Mouse (Mus musculus) adrenal gland, adult 2 months (tissue): ENCODE measurements at regions not wholly inside any gene's neighbourhood (a gene's known extent, or its start where the extent isn't known, plus 50 kb on each side); places are given as distances from the start of the nearest gene placed in this dataset.

ENCODE experiments used
- DNase-seq: peaks from one replicate; pipeline ENCODE4 v3.0.0; 2021

- DNase-seq = no peak
Observed at GRCm38 (mm10) chr17:16101548-16101947, 270.7 kb upstream of the Rgmb start.

DNA sequence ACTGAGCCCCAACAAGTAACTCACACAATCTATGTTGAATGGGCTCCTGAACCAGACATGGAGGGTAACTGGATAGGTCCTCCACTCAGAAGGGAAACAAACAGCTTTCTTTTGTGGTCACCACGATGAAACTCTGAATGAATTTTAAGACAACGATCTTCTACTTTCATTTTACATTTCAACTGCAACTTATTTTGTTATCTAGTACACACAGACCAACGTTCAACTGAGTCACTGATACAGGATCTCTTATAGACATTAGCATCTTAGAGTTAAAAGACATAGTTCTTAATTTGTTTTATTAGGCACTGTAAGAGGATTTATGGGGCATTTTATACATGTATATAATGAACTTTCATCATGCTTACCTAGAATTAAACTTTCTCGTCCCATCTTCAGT lies 262.1 kb upstream of the Rgmb start:
- no peak for DNase-seq

DNA sequence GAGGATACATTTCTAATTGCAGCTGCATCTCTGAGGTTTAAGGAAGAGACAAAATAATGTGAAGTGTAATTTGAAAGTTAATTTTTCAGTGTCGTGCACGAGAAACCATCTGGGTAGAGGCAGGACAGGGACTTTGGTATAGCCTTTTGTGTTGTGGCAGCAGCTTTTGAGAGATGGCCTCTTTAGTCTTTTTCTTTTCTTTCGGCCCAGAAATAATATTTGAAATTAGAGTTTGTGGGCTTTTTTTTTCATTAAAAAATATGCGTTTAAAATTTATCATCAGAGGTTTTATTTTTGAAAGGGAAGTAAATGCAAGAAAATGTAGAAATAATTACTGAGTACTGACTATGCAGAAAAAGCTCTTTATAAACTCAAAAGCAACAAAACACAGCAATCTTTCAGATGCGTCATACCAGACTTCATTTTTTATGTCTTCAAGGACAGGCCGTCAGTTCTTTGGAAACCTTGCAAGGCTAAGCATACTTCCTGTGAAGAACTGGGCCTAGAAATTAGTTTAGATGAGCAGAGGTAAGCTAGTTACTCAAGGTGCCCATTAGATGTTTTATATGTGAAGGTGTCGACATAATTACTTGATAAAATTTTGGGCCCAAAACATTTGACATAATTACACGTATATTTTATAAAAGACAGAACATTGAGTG lies 258.9 kb upstream of the Rgmb start:
- peak; percentile 56 for DNase-seq

DNA sequence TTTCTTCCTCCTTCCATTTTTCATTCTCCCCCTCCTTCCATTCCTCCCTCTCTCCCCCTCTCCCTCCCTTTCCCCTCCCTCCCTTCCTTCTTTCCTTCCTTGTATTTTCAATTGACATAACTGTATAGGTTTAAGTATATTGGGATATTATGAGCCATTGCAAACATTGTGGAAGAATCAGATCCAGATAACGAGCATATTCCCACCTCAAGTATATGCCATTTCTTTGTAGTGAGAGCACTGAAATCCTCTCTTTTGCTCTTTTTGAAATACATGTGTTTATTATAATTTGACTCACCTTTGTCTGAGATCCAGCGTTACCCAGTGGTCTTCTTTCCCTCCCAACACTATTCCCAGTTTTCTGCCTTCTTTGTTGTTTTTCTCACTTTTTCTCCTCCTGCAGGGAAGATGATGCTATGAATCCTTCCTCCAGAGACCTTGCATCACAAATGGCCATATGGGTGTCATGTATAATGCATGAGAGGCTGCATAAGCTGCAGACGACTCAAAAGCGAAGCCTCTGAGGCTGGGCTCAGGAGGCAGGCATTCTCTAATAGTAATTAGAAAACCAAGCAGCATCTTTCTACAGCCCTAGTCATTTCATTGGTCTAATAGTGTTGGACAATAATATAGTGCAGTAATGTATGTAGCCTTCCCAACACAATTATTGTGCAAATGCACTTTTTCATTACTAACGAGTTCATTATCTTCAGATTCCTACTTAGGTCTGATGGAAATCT lies 258.2 kb upstream of the Rgmb start:
- no peak for DNase-seq

DNA sequence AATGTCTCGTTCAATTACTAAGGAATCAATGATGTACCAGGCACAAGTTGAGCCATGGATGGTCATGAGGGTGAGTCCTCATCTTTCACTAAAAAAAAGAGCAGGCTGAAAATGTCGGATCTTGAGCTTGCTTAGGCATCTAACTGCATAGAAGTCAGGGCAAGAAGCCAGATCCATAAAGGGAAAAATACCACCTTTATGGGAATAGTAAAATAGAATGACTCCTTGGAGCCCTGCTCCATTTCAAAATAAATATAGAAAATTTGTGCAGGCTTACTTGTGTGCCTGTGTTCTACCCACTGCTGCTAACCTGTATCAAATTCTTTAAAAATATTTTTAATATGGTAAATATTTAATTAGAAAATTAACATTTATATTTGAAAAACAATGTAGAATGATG lies 256.2 kb upstream of the Rgmb start:
- no peak for DNase-seq

GRCm38 (mm10) chr17:16082842-16083241 lies 252.0 kb upstream of the Rgmb start:
- no peak for DNase-seq

DNA sequence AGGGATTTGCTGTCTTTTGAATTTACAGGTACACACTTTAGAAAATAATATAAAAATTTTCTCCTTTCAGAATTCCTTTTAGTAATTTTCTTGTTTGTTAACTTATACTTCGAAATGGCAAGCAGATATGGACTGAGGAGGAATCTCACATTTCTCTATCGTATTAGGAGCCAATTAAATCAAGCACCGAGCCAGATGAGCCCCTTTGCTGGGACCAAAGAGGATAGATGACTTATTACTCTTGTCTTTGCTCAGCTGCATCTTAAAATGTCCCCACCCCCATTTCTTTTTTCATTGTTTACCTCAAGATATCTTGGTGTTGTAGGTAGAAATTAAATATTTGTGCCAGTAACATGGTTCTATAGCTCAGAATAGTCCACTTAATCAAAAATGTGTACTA lies 247.7 kb upstream of the Rgmb start:
- DNase-seq = no peak

- DNase-seq = no peak
Observed at GRCm38 (mm10) chr17:16069334-16069733, 238.5 kb upstream of the Rgmb start.

DNA sequence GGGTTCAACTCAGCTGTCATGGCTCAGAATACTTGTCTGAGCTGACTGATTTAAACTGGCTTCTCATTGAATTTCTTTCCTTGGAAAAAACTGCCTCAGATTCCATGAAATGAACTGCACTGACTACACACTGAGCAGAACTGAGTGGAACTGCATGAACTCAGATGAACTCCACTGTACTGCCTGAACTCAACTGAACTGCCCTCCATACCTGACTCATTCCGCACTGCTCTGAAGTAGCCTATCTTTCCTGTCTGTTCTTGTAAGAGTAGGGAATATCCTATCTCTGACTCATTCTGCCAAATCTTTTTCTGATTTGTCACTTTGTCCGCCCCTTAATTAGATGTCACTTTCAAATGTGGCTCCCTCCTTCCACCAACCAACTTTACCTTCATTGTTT lies 237.0 kb upstream of the Rgmb start:
- no peak for DNase-seq

DNA sequence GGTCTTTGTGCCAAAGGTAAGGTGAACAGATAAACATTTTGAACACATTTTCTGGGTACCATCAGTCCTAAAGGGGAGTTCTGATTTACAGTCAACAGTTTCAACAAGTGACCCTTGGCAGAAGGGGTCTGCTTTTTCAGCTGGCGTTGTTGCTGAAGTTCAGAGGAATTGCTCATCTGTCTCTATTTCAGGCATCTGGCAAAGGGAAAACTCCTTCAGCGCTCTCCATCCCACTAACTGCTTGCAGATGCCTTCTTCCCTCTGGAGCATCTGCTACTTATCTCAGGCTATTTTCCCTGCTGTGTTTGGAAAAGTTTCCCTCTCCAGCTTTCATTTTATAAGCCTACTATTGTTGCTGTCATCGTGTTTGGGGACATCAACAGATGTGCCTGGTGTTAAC lies 223.6 kb upstream of the Rgmb start:
- peak; percentile 3 for DNase-seq

GRCm38 (mm10) chr17:16051713-16052112 lies 220.9 kb upstream of the Rgmb start:
- DNase-seq = peak; percentile 39

DNA sequence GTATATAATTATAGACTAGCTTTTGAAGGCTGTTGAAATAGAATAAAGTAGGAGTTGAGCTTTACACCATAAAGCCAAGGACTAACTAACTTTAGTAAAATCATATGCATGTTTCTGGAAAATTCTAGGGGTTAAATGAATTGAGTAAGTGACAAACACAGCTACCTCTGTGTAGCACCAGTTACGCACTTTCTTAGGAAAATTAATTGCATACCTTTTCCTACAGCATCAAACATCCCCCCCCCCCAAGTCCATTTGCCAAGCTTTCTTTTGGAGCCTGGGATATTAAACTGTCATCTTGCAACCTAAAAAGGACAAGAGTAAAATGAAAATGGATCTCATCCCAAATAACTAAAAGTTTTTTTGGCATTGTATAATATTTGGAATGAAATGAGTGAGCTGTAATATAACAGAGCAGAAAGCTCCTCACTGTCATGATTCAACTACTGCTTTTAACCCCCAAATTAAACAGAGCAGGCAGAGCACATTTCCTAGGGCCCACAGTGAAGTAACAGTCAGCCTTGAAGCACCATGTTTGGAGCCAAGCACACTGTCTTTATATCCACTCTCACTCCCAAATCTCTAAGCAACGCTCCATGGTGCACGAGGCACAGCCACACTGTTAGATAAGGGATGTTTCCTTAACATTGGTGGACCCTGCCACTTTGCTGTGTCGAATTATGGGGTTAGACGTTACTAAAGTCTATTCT lies 210.9 kb upstream of the Rgmb start:
- no peak for DNase-seq

DNA sequence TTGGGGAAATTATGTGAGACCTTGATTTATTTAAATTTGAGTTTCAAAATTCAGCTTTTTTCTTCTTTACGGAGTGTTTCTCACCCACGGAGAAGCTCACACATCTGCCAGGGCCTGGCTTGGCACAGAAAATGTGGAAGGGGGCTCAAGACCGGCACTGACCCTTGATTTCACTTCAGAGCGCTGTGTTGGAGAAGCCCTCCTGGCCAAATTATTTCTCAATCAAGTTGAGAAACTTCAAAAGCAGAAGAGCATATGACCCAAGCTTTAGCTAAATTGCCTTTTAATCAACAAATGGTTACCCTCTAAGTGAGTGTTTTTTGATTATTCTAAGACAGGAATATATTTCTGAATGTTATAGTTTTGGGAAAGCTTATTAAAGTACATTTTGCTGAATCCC lies 197.2 kb upstream of the Rgmb start:
- DNase-seq = no peak

DNA sequence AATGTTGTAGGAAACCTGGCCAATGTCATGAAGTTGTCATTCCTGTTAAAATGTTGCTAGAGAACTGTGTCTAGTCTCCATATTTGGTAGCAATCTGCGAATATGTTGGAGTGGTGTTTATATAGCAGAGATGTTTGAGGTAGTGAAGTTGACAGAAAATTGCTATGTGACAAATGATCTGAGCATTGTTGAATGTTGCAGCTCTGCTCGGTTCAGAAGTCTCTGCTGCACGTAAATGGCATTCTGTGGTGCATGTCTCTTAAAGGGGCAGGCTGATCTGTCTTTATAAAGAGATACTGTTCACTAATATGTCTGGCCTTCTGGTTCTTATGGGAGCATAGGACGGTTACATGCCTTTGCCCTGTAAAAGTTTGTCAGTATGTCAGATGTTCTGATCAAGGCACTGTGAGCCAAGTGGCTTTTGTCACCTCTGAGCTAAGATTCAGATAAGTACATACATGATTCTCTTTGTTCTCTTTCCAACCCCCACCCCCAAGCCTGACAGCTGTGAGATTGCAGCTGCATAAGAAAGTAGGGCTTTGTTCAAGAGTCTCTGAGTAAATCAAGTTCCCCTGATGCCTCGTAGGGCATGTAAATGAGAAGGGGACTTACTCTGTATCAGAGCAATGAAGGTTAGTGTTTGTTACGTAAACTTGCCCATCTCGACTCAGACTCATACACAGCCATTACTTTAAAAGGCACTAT lies 174.2 kb upstream of the Rgmb start:
- no peak for DNase-seq

DNA sequence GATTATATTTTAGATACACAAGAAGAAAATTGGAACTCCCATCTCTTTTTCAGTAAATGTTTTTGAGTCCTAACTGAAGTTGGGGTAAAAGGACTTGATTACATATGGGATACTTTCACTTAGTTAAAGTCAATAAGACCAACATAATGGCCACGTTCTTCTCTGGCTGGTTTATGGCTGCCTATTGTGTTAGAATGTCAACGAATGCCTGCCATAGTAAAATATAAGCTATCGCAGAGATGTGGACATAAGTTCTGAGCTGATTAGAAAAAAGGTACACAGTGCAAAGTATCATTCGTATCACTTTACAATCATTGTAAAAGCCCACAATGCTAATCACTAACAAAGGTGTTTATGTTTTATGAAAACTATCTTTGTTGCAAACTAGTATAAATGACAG lies 173.2 kb upstream of the Rgmb start:
- no peak for DNase-seq

- DNase-seq = peak; percentile 17
Observed at GRCm38 (mm10) chr17:15998771-15999170, 167.9 kb upstream of the Rgmb start.

GRCm38 (mm10) chr17:15997289-15997688 lies 166.4 kb upstream of the Rgmb start:
- peak; percentile 1 for DNase-seq

- no peak for DNase-seq
Observed at GRCm38 (mm10) chr17:15995493-15995892, 164.7 kb upstream of the Rgmb start.

GRCm38 (mm10) chr17:15993361-15994287 lies 162.8 kb upstream of the Rgmb start:
- DNase-seq = peak; percentile 13

DNA sequence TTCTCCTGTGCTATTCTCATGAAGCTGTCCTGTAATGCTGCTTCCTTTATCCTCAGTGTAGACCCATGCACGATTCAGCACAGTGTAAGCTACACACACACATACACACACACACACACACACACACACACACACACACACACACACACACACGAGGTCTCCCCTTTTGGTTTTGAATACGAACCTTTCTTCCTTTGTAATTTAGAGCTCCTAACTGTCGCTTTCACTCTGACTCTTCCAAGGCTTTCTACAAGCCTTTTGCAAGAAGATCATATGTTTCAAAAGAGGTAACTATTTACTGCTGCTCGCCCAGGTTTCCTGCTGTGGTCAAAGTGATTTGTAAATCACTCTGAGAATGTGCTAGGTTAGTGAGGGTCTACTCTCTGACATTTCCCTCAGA lies 161.1 kb upstream of the Rgmb start:
- no peak for DNase-seq

GRCm38 (mm10) chr17:15990303-15990702 lies 159.5 kb upstream of the Rgmb start:
- DNase-seq = no peak

DNA sequence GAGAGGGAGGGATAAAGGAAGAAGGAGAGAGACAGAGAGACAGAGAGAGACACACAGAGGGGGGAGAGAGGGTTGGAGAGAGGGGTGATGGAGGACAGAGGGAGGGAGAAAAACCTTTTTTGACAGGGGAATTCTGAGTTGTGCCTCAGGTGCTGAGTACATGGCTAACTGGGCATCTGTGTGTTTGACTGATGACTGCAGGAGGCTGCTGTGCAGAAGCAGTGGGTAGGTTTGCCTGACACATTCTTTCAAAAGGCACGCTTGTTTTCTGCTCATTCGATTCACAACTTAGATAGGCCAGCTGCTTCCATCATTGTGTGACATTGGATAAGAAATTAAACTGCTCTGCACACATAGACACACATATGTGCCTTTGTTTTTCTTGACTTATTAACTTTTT lies 150.7 kb upstream of the Rgmb start:
- DNase-seq = no peak
